Mouse (Mus musculus): Measurements from ENCODE around the gene Zc3h18. TPM values are rescaled to one million over a fixed set of nuclear protein-coding genes. Genes with fewer than 3 reads are reported as not detected.

The Zc3h18 gene
- polyA plus RNA-seq, 1 experiment from 2014 or later: 76.7 TPM

DNA sequence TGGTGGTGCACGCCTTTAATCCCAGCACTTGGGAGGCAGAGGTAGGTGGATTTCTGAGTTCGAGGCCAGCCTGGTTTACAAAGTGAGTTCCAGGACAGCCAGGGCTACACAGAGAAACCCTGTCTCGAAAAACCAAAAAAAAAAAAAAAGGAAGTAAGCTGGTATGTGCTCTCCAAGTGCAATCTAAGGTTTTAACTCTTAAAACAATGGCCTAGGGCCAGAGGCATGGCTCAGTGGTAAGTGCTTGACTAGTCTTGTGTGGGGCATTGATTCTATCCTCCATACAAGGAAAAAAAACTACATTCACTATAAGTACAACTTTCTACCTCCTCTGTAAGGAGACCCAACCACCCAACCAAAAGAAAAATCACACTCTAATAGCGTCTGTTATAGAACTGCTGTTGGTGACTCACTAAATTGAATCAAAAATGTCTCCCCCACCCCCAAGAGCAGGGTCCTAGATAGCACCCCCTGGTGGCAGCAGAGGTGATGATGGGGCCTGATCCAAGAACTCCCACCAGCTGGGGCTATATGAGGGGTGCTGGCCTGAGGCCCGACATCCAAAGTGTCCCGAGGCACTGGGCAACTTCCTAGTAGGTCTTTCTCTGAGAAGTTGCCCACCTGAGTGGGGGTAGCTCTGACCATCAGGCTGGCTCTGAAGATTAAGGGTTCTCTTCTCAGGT is 83.0 kb downstream of the Zc3h18 start:
- Histone ChIP-seq H3K9ac (replicated peaks) (no peak overlapping the region), H3K4me3 (replicated peaks) (no peak overlapping the region), H3K36me3 (no peaks in the 10 kb centered on the region), H3K9me3 (no peaks in the 10 kb centered on the region), H3K27me3 (peaks cover 90% of the 10 kb centered on the region), H3K4me2 (no peak overlapping the region), H3K4me1 (replicated peaks) (peaks cover 18% of the 10 kb centered on the region), H3K27ac (no peak overlapping the region)
- WGBS: 58% methylated on average over 6 of the region's 6 CpGs
- no peak for ATAC-seq (ENCODE audit: insufficient number of reproducible peaks, insufficient read depth, low FRiP score, low TSS enrichment, low read depth)

DNA sequence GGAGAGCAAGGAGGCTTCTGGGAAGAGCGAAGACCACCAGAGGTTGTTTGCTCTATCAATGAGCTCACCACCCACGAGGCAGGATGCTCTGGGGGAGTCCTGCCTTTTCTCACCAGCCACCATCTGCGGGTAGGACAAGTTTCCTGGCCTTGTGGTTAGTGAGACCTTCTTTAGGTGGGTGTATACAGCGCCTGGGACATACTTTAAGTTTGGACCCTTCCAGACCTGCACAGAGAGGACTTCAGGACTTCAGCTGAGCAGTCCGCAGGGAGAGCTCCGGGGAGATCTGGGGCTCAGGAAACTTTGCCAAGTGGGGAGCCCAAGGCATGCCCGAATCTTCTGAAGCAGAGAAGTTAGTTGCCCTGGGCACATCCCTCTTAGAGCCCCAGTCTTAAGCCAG is 83.6 kb downstream of the Zc3h18 start:
- Histone ChIP-seq H3K27ac (no peak overlapping the region), H3K4me1 (replicated peaks) (peaks cover 18% of the 10 kb centered on the region), H3K9ac (replicated peaks) (no peak overlapping the region), H3K27me3 (peaks cover 87% of the 10 kb centered on the region), H3K4me2 (peak overlapping the region; percentile 62), H3K36me3 (no peaks in the 10 kb centered on the region), H3K4me3 (replicated peaks) (peak overlapping the region; percentile 34), H3K9me3 (no peaks in the 10 kb centered on the region)
- WGBS: 25% methylated on average over 7 of the region's 7 CpGs
- no peak for ATAC-seq (ENCODE audit: insufficient number of reproducible peaks, insufficient read depth, low FRiP score, low TSS enrichment, low read depth)

DNA sequence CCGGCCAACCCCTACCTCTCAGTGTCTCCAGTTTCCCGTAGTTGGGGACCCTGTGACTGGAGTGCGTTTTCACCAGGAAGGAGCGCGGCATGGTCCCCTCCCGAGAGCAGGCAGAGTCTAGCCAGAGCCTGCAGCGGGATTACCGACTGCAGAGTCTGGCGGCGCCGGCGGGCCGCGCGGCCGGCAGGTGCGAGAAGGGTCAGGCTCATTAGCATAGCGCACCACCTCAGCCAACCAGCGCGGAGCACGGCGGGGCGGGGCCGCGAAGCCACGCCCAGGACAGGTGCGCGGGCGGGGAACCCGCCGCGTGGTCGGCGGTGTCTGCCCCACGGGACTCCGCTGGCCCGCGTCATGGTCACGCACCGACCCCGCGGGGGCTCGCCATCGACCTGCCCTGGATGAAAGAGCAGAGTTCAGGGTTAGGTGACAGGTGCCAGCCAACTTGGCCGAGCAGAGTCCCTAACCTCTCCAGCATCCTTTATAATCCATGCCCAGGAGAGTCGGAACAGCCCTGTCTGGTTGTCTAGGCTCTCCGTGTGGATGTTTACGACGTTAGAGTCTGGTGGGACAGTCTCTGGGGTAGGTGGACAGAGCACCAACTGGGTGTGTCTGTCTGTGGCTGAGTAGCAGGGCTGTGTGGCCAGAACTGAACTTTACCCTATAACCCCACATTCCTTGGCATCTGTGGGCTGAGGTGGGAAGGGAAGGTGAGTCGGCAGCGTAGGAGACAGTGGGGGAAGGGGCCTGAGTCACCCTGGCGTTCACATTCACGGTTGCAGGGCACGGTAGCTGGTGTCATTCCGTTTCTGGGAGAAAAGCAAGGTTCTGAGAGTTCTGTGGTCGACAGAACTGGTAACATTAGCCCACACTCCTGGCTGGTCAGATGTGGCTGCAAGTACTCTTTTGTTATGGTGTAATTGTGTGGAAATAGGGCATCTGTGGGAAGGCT is 84.4 kb downstream of the Zc3h18 start, which contains the start of gene Snai3:
Gene Snai3 (minus strand): TSS at position 210 of the 949 bp plus-strand sequence.
- peaks cover 18% of the 10 kb centered on the region for H3K4me1 ChIP-seq (replicated peaks)
- ATAC-seq (ENCODE audit: insufficient number of reproducible peaks, insufficient read depth, low FRiP score, low TSS enrichment, low read depth): peak; percentile 52; the same call in 1 of the 2 replicates
- H3K4me3 ChIP-seq (replicated peaks): peak within 1 kb of the TSS; percentile 34
- H3K36me3 ChIP-seq: peaks cover 7% of the 10 kb centered on the region
- H3K9ac ChIP-seq (replicated peaks): no peak within 1 kb of the TSS
- no peaks in the 10 kb centered on the region for H3K9me3 ChIP-seq
- peaks cover 81% of the 10 kb centered on the region for H3K27me3 ChIP-seq
- H3K4me2 ChIP-seq: peak within 1 kb of the TSS; percentile 62
- no peak within 1 kb of the TSS for H3K27ac ChIP-seq
- 2% methylated on average over 56 of the region's 56 CpGs for WGBS

DNA sequence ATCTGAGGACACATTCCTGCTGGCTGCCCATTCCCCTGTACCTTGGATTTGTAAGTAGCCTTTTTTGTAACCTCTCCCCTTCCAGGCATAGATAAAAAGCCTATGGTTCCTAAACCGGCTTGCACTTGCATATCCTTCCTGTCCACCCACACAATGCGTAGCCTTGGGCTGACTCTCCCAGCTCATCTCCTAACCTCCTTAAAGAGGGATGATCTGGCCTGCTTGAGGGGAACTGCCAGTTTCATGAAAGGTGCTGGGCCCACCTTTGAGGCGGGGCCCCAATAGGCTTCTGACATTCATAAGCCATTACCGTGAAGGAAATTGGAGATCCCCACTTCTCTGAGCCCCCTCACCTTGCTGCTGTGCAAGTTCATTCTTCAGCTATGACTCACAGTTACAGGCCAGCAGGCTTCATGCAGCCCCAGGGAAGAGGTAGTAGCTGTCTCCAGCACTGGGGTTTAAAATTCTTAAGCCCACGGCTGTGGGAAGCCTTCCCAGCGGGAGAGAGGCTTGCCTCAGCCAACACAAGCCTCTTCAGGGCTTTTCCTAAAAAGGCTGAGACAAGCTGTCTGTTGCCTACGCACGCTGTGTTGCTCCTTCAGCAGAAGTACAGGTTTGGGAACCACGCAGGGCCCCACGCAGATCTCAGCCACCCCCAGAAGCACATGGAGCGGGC is 85.2 kb downstream of the Zc3h18 start:
- peaks cover 15% of the 10 kb centered on the region for H3K36me3 ChIP-seq
- no peaks in the 10 kb centered on the region for H3K9me3 ChIP-seq
- H3K4me1 ChIP-seq (replicated peaks): peaks cover 18% of the 10 kb centered on the region
- H3K4me3 ChIP-seq (replicated peaks): no peak overlapping the region
- no peak overlapping the region for H3K27ac ChIP-seq
- H3K9ac ChIP-seq (replicated peaks): no peak overlapping the region
- peaks cover 73% of the 10 kb centered on the region for H3K27me3 ChIP-seq
- no peak overlapping the region for H3K4me2 ChIP-seq
- WGBS: 57% methylated on average over 11 of the region's 11 CpGs
- no peak for ATAC-seq (ENCODE audit: insufficient number of reproducible peaks, insufficient read depth, low FRiP score, low TSS enrichment, low read depth)

DNA sequence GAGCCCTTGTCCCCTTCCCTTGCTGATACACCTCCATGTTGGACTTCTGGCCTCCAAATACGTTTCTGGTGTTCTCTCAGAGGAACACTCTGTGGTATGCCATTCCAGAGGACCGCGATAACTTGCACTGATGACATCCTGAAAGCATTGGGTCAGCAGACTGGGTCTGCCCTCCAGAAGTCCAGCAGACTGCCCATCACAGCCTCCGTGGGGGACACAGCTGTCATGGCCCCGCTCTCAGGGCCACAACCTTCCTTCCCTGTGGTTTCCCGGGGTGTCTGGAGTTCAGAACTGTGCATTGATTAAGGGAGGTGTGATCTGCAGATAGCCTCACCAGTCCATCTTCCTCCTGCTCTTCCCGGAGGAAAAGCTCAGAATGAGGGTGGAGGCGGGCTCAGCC is 86.1 kb downstream of the Zc3h18 start:
- 65% methylated on average over 8 of the region's 8 CpGs for WGBS

DNA sequence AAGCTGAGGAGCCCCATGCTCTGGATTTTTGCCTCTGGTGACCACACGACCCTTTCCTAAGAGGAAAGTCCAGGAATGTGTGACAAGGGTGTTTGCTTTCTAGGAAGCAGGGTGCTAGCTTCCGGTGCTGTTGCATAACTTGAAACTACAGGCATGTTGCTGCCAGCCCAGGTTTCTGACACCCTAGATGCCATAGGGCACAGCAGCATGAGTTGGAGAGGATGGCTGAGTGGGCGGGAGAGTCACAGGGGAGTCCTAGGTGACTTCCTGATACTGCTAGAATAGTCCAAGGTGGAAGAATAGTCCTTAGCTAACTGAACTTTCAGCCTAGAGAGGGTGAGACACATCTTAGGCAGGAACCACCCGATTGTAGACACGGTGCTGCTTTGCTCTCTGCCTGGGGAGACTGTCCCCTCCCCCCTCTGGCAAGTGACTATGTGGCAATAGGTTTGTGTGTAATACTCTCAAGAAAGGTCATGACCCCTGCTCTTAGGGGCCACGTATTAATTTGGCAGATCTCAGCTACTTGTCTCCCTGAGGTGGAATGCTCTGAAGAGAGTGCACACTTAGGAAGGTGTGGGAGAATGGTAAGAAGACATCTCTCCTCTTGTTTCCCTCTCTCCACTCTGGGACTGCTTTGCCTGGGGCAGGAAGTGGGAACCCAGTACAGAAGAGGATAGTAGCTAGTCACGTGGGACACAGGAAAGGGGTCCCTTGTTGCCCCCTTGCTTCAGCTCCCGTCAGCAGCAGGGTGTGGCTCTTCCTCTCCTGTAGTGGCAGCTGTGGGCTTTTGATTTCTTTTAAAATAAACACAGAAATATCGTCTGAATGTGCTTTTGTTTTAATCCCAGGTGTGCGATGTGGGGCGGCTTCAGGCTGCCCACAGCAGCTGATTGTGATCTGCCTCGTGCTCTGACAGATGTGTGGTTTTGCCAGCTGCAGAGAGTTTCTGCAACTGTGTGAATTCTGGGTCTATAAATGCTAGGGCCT is 87.5 kb downstream of the Zc3h18 start:
- no peak for ATAC-seq (ENCODE audit: insufficient number of reproducible peaks, insufficient read depth, low FRiP score, low TSS enrichment, low read depth)
- Histone ChIP-seq H3K36me3 (peaks cover 38% of the 10 kb centered on the region), H3K9ac (replicated peaks) (no peak overlapping the region), H3K4me2 (no peak overlapping the region), H3K9me3 (no peaks in the 10 kb centered on the region), H3K27me3 (peaks cover 50% of the 10 kb centered on the region), H3K27ac (no peak overlapping the region), H3K4me1 (replicated peaks) (peaks cover 18% of the 10 kb centered on the region), H3K4me3 (replicated peaks) (no peak overlapping the region)
- 53% methylated on average over 12 of the region's 12 CpGs for WGBS

More for the DNA sequence above, 86.1 kb downstream of the Zc3h18 start:
- Histone ChIP-seq H3K27me3 (peaks cover 65% of the 10 kb centered on the region), H3K9me3 (no peaks in the 10 kb centered on the region), H3K36me3 (peaks cover 24% of the 10 kb centered on the region), H3K4me2 (no peak overlapping the region), H3K4me3 (replicated peaks) (no peak overlapping the region), H3K4me1 (replicated peaks) (peaks cover 18% of the 10 kb centered on the region), H3K9ac (replicated peaks) (0 out of 2 replicates have a peak overlapping the region, but pooled peaks have one; percentile 8), H3K27ac (no peak overlapping the region)
- no peak for ATAC-seq (ENCODE audit: insufficient number of reproducible peaks, insufficient read depth, low FRiP score, low TSS enrichment, low read depth)

DNA sequence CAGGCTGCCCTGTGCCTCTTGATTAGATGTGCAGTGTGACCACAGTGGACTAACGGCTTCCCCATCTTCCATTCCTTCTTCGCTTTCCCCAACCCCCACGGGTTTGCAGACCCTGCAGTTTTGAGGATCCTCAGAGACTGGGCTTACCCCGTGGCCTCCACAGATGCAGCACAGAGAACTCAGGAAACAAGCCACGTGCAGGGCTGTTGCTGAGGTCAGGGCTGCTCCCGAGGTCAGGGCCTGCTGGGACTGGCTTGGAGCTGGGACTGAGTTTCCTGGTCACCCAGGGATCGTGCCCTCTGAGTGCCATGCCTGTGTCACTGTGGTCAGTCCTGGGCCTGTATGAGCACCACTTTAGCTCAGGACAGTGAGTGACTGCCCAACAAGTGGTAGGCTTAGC is 88.6 kb downstream of the Zc3h18 start:
- 66% methylated on average over 7 of the region's 7 CpGs for WGBS
- Histone ChIP-seq H3K9me3 (no peaks in the 10 kb centered on the region), H3K4me1 (replicated peaks) (peaks cover 16% of the 10 kb centered on the region), H3K36me3 (peaks cover 46% of the 10 kb centered on the region), H3K4me3 (replicated peaks) (no peak overlapping the region), H3K9ac (replicated peaks) (no peak overlapping the region), H3K27ac (no peak overlapping the region), H3K4me2 (no peak overlapping the region), H3K27me3 (peaks cover 40% of the 10 kb centered on the region)
- ATAC-seq (ENCODE audit: insufficient number of reproducible peaks, insufficient read depth, low FRiP score, low TSS enrichment, low read depth): no peak

Other genes starting within 250 kb of the Zc3h18 start
- 1.2 and 1.4 TPM in 2 replicates for gene Zfpm1, start 94.5 kb upstream of the Zc3h18 start, polyA plus RNA-seq (2016; fragmentation: Nextera tagmentation; extraction: Ambion mirVana)
- not detected in 2 replicates for gene Trhr2, start 15.9 kb upstream of the Zc3h18 start, polyA plus RNA-seq (2016; fragmentation: Nextera tagmentation; extraction: Ambion mirVana)
- not detected in 2 replicates for gene Il17c, start 45.4 kb downstream of the Zc3h18 start, polyA plus RNA-seq (2016; fragmentation: Nextera tagmentation; extraction: Ambion mirVana)
- gene Cyba, start 56.3 kb downstream of the Zc3h18 start, polyA plus RNA-seq (2016; fragmentation: Nextera tagmentation; extraction: Ambion mirVana): 101 and 104 TPM in 2 replicates
- 40.5 and 48.7 TPM in 2 replicates for gene Mvd, start 66.8 kb downstream of the Zc3h18 start, polyA plus RNA-seq (2016; fragmentation: Nextera tagmentation; extraction: Ambion mirVana)
- 0.16 and 0.38 TPM in 2 replicates for gene Snai3, start 84.1 kb downstream of the Zc3h18 start, polyA plus RNA-seq (2016; fragmentation: Nextera tagmentation; extraction: Ambion mirVana)
- 45.8 and 46.4 TPM in 2 replicates for gene Rnf166, start 99.5 kb downstream of the Zc3h18 start, polyA plus RNA-seq (2016; fragmentation: Nextera tagmentation; extraction: Ambion mirVana)
- gene Ctu2, start 99.5 kb downstream of the Zc3h18 start, polyA plus RNA-seq (2016; fragmentation: Nextera tagmentation; extraction: Ambion mirVana): 79.5 and 80.5 TPM in 2 replicates
- gene Piezo1, start 174.7 kb downstream of the Zc3h18 start, polyA plus RNA-seq (2016; fragmentation: Nextera tagmentation; extraction: Ambion mirVana): 11.9 and 13.9 TPM in 2 replicates
- 52.3 and 52.7 TPM in 2 replicates for gene Cdt1, start 191.4 kb downstream of the Zc3h18 start, polyA plus RNA-seq (2016; fragmentation: Nextera tagmentation; extraction: Ambion mirVana)
- 299 and 305 TPM in 2 replicates for gene Aprt, start 200.3 kb downstream of the Zc3h18 start, polyA plus RNA-seq (2016; fragmentation: Nextera tagmentation; extraction: Ambion mirVana)
- 5.9 and 8.4 TPM in 2 replicates for gene Galns, start 234.9 kb downstream of the Zc3h18 start, polyA plus RNA-seq (2016; fragmentation: Nextera tagmentation; extraction: Ambion mirVana)
- gene Trappc2l, start 235.0 kb downstream of the Zc3h18 start, polyA plus RNA-seq (2016; fragmentation: Nextera tagmentation; extraction: Ambion mirVana): 39.0 and 48.0 TPM in 2 replicates
- gene Pabpn1l, start 246.1 kb downstream of the Zc3h18 start, polyA plus RNA-seq (2016; fragmentation: Nextera tagmentation; extraction: Ambion mirVana): not detected in 2 replicates

All from limb, embryonic 12.5 days (tissue).